Mouse (Mus musculus): ENCODE results near the gene Lrrc51. TPM values are rescaled to one million over a fixed set of nuclear protein-coding genes. Genes with fewer than 3 reads are reported as not detected.

Lrrc51 gene
- polyA plus RNA-seq, 1 experiment from 2014 or later: 8.8 TPM

- ATAC-seq (ENCODE audit: insufficient number of reproducible peaks, low FRiP score, low TSS enrichment, low read depth): no peak
- Histone ChIP-seq H3K9me3 (no peaks in the 10 kb centered on the region), H3K27ac (no peak overlapping the region), H3K4me2 (no peak overlapping the region), H3K9ac (no peak overlapping the region), H3K36me3 (no peaks in the 10 kb centered on the region), H3K4me3 (no peak overlapping the region), H3K4me1 (no peaks in the 10 kb centered on the region), H3K27me3 (no peaks in the 10 kb centered on the region)
- WGBS: 94% methylated on average over 1 of the region's 1 CpGs
Measured at GRCm38 (mm10) chr7:101875978-101876377, 57.7 kb downstream of the Lrrc51 start.

GRCm38 (mm10) chr7:101871296-101871695, 62.4 kb downstream of the Lrrc51 start:
- ATAC-seq (ENCODE audit: insufficient number of reproducible peaks, low FRiP score, low TSS enrichment, low read depth): no peak
- WGBS: 83% methylated on average over 3 of the region's 3 CpGs
- H3K9ac ChIP-seq: no peak overlapping the region
- H3K36me3 ChIP-seq: no peaks in the 10 kb centered on the region
- no peak overlapping the region for H3K27ac ChIP-seq
- H3K9me3 ChIP-seq: no peaks in the 10 kb centered on the region
- no peaks in the 10 kb centered on the region for H3K27me3 ChIP-seq
- H3K4me1 ChIP-seq: no peaks in the 10 kb centered on the region
- no peak overlapping the region for H3K4me3 ChIP-seq
- H3K4me2 ChIP-seq: no peak overlapping the region

GRCm38 (mm10) chr7:101870629-101871028, 63.1 kb downstream of the Lrrc51 start, which contains the start of gene Folr1:
Folr1 (minus strand) TSS chr7:101870788.
- no peak for ATAC-seq (ENCODE audit: insufficient number of reproducible peaks, low FRiP score, low TSS enrichment, low read depth)
- whole genome bisulfite sequencing: 42% methylated on average over 2 of the region's 2 CpGs
- H3K27me3 ChIP-seq: no peaks in the 10 kb centered on the region
- H3K4me3 ChIP-seq: no peak within 1 kb of the TSS
- H3K4me1 ChIP-seq: no peaks in the 10 kb centered on the region
- H3K4me2 ChIP-seq: no peak within 1 kb of the TSS
- H3K27ac ChIP-seq: no peak within 1 kb of the TSS
- H3K9ac ChIP-seq: no peak within 1 kb of the TSS
- H3K36me3 ChIP-seq: no peaks in the 10 kb centered on the region
- no peaks in the 10 kb centered on the region for H3K9me3 ChIP-seq

- no peak overlapping the region for H3K4me3 ChIP-seq
- H3K9me3 ChIP-seq: no peaks in the 10 kb centered on the region
- no peak overlapping the region for H3K4me2 ChIP-seq
- no peak for ATAC-seq (ENCODE audit: insufficient number of reproducible peaks, low FRiP score, low TSS enrichment, low read depth)
- no peak overlapping the region for H3K27ac ChIP-seq
- 66% methylated on average over 7 of the region's 7 CpGs for WGBS
- no peaks in the 10 kb centered on the region for H3K27me3 ChIP-seq
- H3K36me3 ChIP-seq: no peaks in the 10 kb centered on the region
- H3K4me1 ChIP-seq: no peaks in the 10 kb centered on the region
- H3K9ac ChIP-seq: no peak overlapping the region
Measured at GRCm38 (mm10) chr7:101869163-101869500, 64.6 kb downstream of the Lrrc51 start.

- 76% methylated on average over 13 of the region's 13 CpGs for WGBS
- H3K27me3 ChIP-seq: no peaks in the 10 kb centered on the region
- no peak overlapping the region for H3K4me3 ChIP-seq
- no peak overlapping the region for H3K9ac ChIP-seq
- H3K27ac ChIP-seq: no peak overlapping the region
- no peaks in the 10 kb centered on the region for H3K36me3 ChIP-seq
- ATAC-seq (ENCODE audit: insufficient number of reproducible peaks, low FRiP score, low TSS enrichment, low read depth): no peak
- no peaks in the 10 kb centered on the region for H3K4me1 ChIP-seq
- no peak overlapping the region for H3K4me2 ChIP-seq
- H3K9me3 ChIP-seq: no peaks in the 10 kb centered on the region
Measured at GRCm38 (mm10) chr7:101868241-101869162, 65.2 kb downstream of the Lrrc51 start.

GRCm38 (mm10) chr7:101867482-101867881, 66.2 kb downstream of the Lrrc51 start:
- Histone ChIP-seq H3K4me3 (no peak overlapping the region), H3K27ac (no peak overlapping the region), H3K4me1 (no peaks in the 10 kb centered on the region), H3K36me3 (no peaks in the 10 kb centered on the region), H3K4me2 (no peak overlapping the region), H3K9me3 (no peaks in the 10 kb centered on the region), H3K9ac (no peak overlapping the region), H3K27me3 (no peaks in the 10 kb centered on the region)
- no peak for ATAC-seq (ENCODE audit: insufficient number of reproducible peaks, low FRiP score, low TSS enrichment, low read depth)
- 89% methylated on average over 4 of the region's 4 CpGs for WGBS

- H3K27ac ChIP-seq: no peak overlapping the region
- H3K27me3 ChIP-seq: no peaks in the 10 kb centered on the region
Measured at GRCm38 (mm10) chr7:101866491-101867265, 67.0 kb downstream of the Lrrc51 start.

GRCm38 (mm10) chr7:101863415-101863814, 70.3 kb downstream of the Lrrc51 start, which contains the start of gene Anapc15:
Anapc15 (plus strand) TSS chr7:101863715.
- no peaks in the 10 kb centered on the region for H3K36me3 ChIP-seq
- H3K4me3 ChIP-seq: no peak within 1 kb of the TSS
- no peaks in the 10 kb centered on the region for H3K4me1 ChIP-seq
- no peak for ATAC-seq (ENCODE audit: insufficient number of reproducible peaks, low FRiP score, low TSS enrichment, low read depth)
- no peak within 1 kb of the TSS for H3K27ac ChIP-seq
- 73% methylated on average over 3 of the region's 3 CpGs for WGBS
- H3K9ac ChIP-seq: no peak within 1 kb of the TSS
- H3K4me2 ChIP-seq: no peak within 1 kb of the TSS
- no peaks in the 10 kb centered on the region for H3K9me3 ChIP-seq
- no peaks in the 10 kb centered on the region for H3K27me3 ChIP-seq

More at GRCm38 (mm10) chr7:101866491-101867265, 67.0 kb downstream of the Lrrc51 start:
- no peak for ATAC-seq (ENCODE audit: insufficient number of reproducible peaks, low FRiP score, low TSS enrichment, low read depth)
- H3K36me3 ChIP-seq: no peaks in the 10 kb centered on the region
- 80% methylated on average over 11 of the region's 11 CpGs for WGBS
- no peak overlapping the region for H3K4me3 ChIP-seq
- H3K9ac ChIP-seq: no peak overlapping the region
- H3K4me1 ChIP-seq: no peaks in the 10 kb centered on the region
- H3K9me3 ChIP-seq: no peaks in the 10 kb centered on the region
- no peak overlapping the region for H3K4me2 ChIP-seq

Small RNA genes within 50 kb of the gene (microRNA-seq; reads per million reads assigned to microRNA genes)
- gene Gm22655: not detected

Other genes with a start within 250 kb of the Lrrc51 start
- gene Phox2a, start 115.6 kb downstream of the Lrrc51 start, polyA plus RNA-seq (2015; fragmentation: Nextera tagmentation; extraction: Ambion mirVana): 0.14 and 0.23 TPM in 2 replicates
- gene Inppl1, start 95.7 kb downstream of the Lrrc51 start, polyA plus RNA-seq (2015; fragmentation: Nextera tagmentation; extraction: Ambion mirVana): 49.4 and 56.6 TPM in 2 replicates
- gene Folr2, start 76.7 kb downstream of the Lrrc51 start, polyA plus RNA-seq (2015; fragmentation: Nextera tagmentation; extraction: Ambion mirVana): 3.8 and 5.6 TPM in 2 replicates
- 54.5 and 56.5 TPM in 2 replicates for gene Anapc15, start 70.2 kb downstream of the Lrrc51 start, polyA plus RNA-seq (2015; fragmentation: Nextera tagmentation; extraction: Ambion mirVana)
- gene Folr1, start 63.1 kb downstream of the Lrrc51 start, polyA plus RNA-seq (2015; fragmentation: Nextera tagmentation; extraction: Ambion mirVana): 0.61 and 0.65 TPM in 2 replicates
- gene Lamtor1, start 28.0 kb downstream of the Lrrc51 start, polyA plus RNA-seq (2015; fragmentation: Nextera tagmentation; extraction: Ambion mirVana): 166 and 174 TPM in 2 replicates
- gene Tomt, start 27.5 kb downstream of the Lrrc51 start, polyA plus RNA-seq (2015; fragmentation: Nextera tagmentation; extraction: Ambion mirVana): 0.23 and 0.25 TPM in 2 replicates
- 66.2 and 72.9 TPM in 2 replicates for gene Numa1, start 216 bp upstream of the Lrrc51 start, polyA plus RNA-seq (2015; fragmentation: Nextera tagmentation; extraction: Ambion mirVana)
- gene Il18bp, start 84.8 kb upstream of the Lrrc51 start, polyA plus RNA-seq (2015; fragmentation: Nextera tagmentation; extraction: Ambion mirVana): 1.9 and 2.4 TPM in 2 replicates
- 30.8 and 32.8 TPM in 2 replicates for gene Rnf121, start 131.6 kb upstream of the Lrrc51 start, polyA plus RNA-seq (2015; fragmentation: Nextera tagmentation; extraction: Ambion mirVana)
- 30.6 and 32.3 TPM in 2 replicates for gene Xndc1, start 131.6 kb upstream of the Lrrc51 start, polyA plus RNA-seq (2015; fragmentation: Nextera tagmentation; extraction: Ambion mirVana)
- 1.5 and 1.6 TPM in 2 replicates for gene Xntrpc, start 131.8 kb upstream of the Lrrc51 start, polyA plus RNA-seq (2015; fragmentation: Nextera tagmentation; extraction: Ambion mirVana)
- gene Trpc2, start 149.2 kb upstream of the Lrrc51 start, polyA plus RNA-seq (2015; fragmentation: Nextera tagmentation; extraction: Ambion mirVana): not detected in 2 replicates
- 14.9 and 38.9 TPM in 2 replicates for gene Art1, start 167.8 kb upstream of the Lrrc51 start, polyA plus RNA-seq (2015; fragmentation: Nextera tagmentation; extraction: Ambion mirVana)
- gene Art5, start 175.6 kb upstream of the Lrrc51 start, polyA plus RNA-seq (2015; fragmentation: Nextera tagmentation; extraction: Ambion mirVana): 3.1 and 3.9 TPM in 2 replicates
- 0.15 TPM in 1 of 2 replicates, not detected in the other for gene Chrna10, start 182.9 kb upstream of the Lrrc51 start, polyA plus RNA-seq (2015; fragmentation: Nextera tagmentation; extraction: Ambion mirVana)

All from limb, embryonic 15.5 days (tissue).